Mouse (Mus musculus) forebrain, embryonic 12.5 days (tissue): Measurements from ENCODE around the gene Aif1. TPM values are rescaled to one million over a fixed set of nuclear protein-coding genes. Genes with fewer than 3 reads are reported as not detected.
A peak's percentile ranks its signal among the peaks of the same experiment; 100 is the strongest.

Experiments
- ATAC-seq: fragments of 200-750 bp; cut with Nextera tagmentation; 2 replicates; pipeline ENCODE4 v1.8.0; 2017; ENCODE audit warnings: moderate TSS enrichment; ENCODE audit not compliant: low FRiP score
- H3K27ac ChIP-seq: fragments of 300-500 bp; sonication (generic); 2 replicates; pipeline ENCODE4 v1.5.1; 2016; ENCODE audit warnings: mild to moderate bottlenecking
- H3K27me3 ChIP-seq: fragments of 300-500 bp; sonication (generic); 2 replicates; pipeline ENCODE4 v1.6.1; 2016; ENCODE audit warnings: mild to moderate bottlenecking
- H3K36me3 ChIP-seq: fragments of 300-500 bp; sonication (generic); replicated peaks from 2 replicates; pipeline ENCODE4 v1.6.1; 2016; ENCODE audit warnings: mild to moderate bottlenecking
- H3K4me1 ChIP-seq: fragments of 300-500 bp; sonication (generic); 2 replicates; pipeline ENCODE4 v1.6.1; 2016
- H3K4me2 ChIP-seq: fragments of 300-500 bp; sonication (generic); 2 replicates; pipeline ENCODE4 v1.6.1; 2016; ENCODE audit warnings: mild to moderate bottlenecking, moderate library complexity
- H3K4me3 ChIP-seq: fragments of 300-500 bp; sonication (generic); replicated peaks from 2 replicates; pipeline ENCODE4 v1.5.1; 2016; ENCODE audit warnings: mild to moderate bottlenecking
- H3K9ac ChIP-seq: fragments of 300-500 bp; sonication (generic); 2 replicates; pipeline ENCODE4 v1.6.1; 2016; ENCODE audit warnings: mild to moderate bottlenecking
- H3K9me3 ChIP-seq: fragments of 300-500 bp; sonication (generic); 2 replicates; pipeline ENCODE4 v1.6.1; 2016
- WGBS: fragments of 180-500 bp; shearing (Covaris S2); methylation state at CpG from one replicate; pipeline ENCODE4 v1.1.7; 2016; 5-methylcytosine and 5-hydroxymethylcytosine counted together
- polyA plus RNA-seq: library from polyadenylated mRNA; unstranded; fragments of >200 nt; fragmentation: Nextera tagmentation; extraction: Ambion mirVana; gene quantifications from 2 replicates; pipeline ENCODE4 v1.2.1, GENCODE M21; 2016

Aif1 gene
- polyA plus RNA-seq, 1 experiment from 2014 or later = 4.9 TPM

GRCm38 (mm10) chr17:35204494-35205379 lies 28.9 kb upstream of the Aif1 start, which contains the start of gene Lta:
Lta (minus strand) TSS chr17:35205351.
- H3K4me2 ChIP-seq = no peak within 1 kb of the TSS
- ATAC-seq = no peak
- H3K27me3 ChIP-seq = peaks cover 58% of the 10 kb centered on the region
- WGBS = 24% methylated on average over 20 of the region's 20 CpGs
- no peak within 1 kb of the TSS for H3K27ac ChIP-seq
- H3K4me3 ChIP-seq = no peak within 1 kb of the TSS
- no peaks in the 10 kb centered on the region for H3K4me1 ChIP-seq
- H3K36me3 ChIP-seq = no peaks in the 10 kb centered on the region
- no peak within 1 kb of the TSS for H3K9ac ChIP-seq
- no peaks in the 10 kb centered on the region for H3K9me3 ChIP-seq

GRCm38 (mm10) chr17:35202442-35202841 lies 26.6 kb upstream of the Aif1 start:
- Histone ChIP-seq H3K9ac (no peak overlapping the region), H3K9me3 (no peaks in the 10 kb centered on the region), H3K4me3 (no peak overlapping the region), H3K36me3 (no peaks in the 10 kb centered on the region), H3K4me1 (no peaks in the 10 kb centered on the region), H3K4me2 (no peak overlapping the region), H3K27me3 (peaks cover 72% of the 10 kb centered on the region), H3K27ac (no peak overlapping the region)
- ATAC-seq = no peak
- 82% methylated on average over 4 of the region's 4 CpGs for WGBS

- no peak for ATAC-seq
- no peaks in the 10 kb centered on the region for H3K36me3 ChIP-seq
- H3K4me1 ChIP-seq = no peaks in the 10 kb centered on the region
- no peaks in the 10 kb centered on the region for H3K9me3 ChIP-seq
- H3K27me3 ChIP-seq = peaks cover 77% of the 10 kb centered on the region
- H3K27ac ChIP-seq = no peak within 1 kb of the TSS
- no peak within 1 kb of the TSS for H3K4me3 ChIP-seq
- H3K4me2 ChIP-seq = no peak within 1 kb of the TSS
- WGBS = 53% methylated on average over 13 of the region's 13 CpGs
- no peak within 1 kb of the TSS for H3K9ac ChIP-seq
Observed at GRCm38 (mm10) chr17:35201787-35202186, 25.9 kb upstream of the Aif1 start, which contains the start of gene Tnf. Tnf (minus strand) TSS chr17:35202007.

- Histone ChIP-seq H3K4me3 (no peak overlapping the region), H3K9me3 (no peaks in the 10 kb centered on the region), H3K4me1 (peaks cover 1% of the 10 kb centered on the region), H3K27ac (no peak overlapping the region), H3K27me3 (peaks cover 79% of the 10 kb centered on the region), H3K36me3 (no peaks in the 10 kb centered on the region), H3K9ac (no peak overlapping the region), H3K4me2 (no peak overlapping the region)
- WGBS = 74% methylated on average over 11 of the region's 11 CpGs
- ATAC-seq = no peak
Observed at GRCm38 (mm10) chr17:35201128-35201527, 25.3 kb upstream of the Aif1 start.

GRCm38 (mm10) chr17:35200398-35200797 lies 24.5 kb upstream of the Aif1 start:
- Histone ChIP-seq H3K4me1 (peaks cover 9% of the 10 kb centered on the region), H3K4me3 (no peak overlapping the region), H3K9me3 (no peaks in the 10 kb centered on the region), H3K27me3 (peaks cover 84% of the 10 kb centered on the region), H3K9ac (no peak overlapping the region), H3K27ac (no peak overlapping the region), H3K4me2 (no peak overlapping the region), H3K36me3 (no peaks in the 10 kb centered on the region)
- ATAC-seq = no peak
- WGBS = 87% methylated on average over 11 of the region's 11 CpGs

GRCm38 (mm10) chr17:35198946-35199345 lies 23.1 kb upstream of the Aif1 start:
- Histone ChIP-seq H3K36me3 (no peaks in the 10 kb centered on the region), H3K27ac (no peak overlapping the region), H3K9ac (no peak overlapping the region), H3K27me3 (peaks cover 85% of the 10 kb centered on the region), H3K4me2 (no peak overlapping the region), H3K4me1 (peaks cover 10% of the 10 kb centered on the region), H3K4me3 (no peak overlapping the region), H3K9me3 (no peaks in the 10 kb centered on the region)
- WGBS = 35% methylated on average over 8 of the region's 8 CpGs
- no peak for ATAC-seq

- Histone ChIP-seq H3K4me1 (peaks cover 10% of the 10 kb centered on the region), H3K27ac (no peak overlapping the region), H3K27me3 (peaks cover 80% of the 10 kb centered on the region), H3K36me3 (no peaks in the 10 kb centered on the region), H3K4me3 (no peak overlapping the region), H3K9me3 (no peaks in the 10 kb centered on the region), H3K4me2 (no peak overlapping the region), H3K9ac (no peak overlapping the region)
- ATAC-seq = no peak
- 66% methylated on average over 7 of the region's 7 CpGs for WGBS
Observed at GRCm38 (mm10) chr17:35198029-35198428, 22.2 kb upstream of the Aif1 start.

- ATAC-seq = no peak
- H3K9me3 ChIP-seq = no peaks in the 10 kb centered on the region
- H3K9ac ChIP-seq = no peak overlapping the region
- H3K4me2 ChIP-seq = no peak overlapping the region
- H3K27me3 ChIP-seq = peaks cover 71% of the 10 kb centered on the region
- no peak overlapping the region for H3K27ac ChIP-seq
- H3K36me3 ChIP-seq = no peaks in the 10 kb centered on the region
- 57% methylated on average over 6 of the region's 6 CpGs for WGBS
- no peak overlapping the region for H3K4me3 ChIP-seq
- peaks cover 10% of the 10 kb centered on the region for H3K4me1 ChIP-seq
Observed at GRCm38 (mm10) chr17:35197126-35197525, 21.3 kb upstream of the Aif1 start.

- Histone ChIP-seq H3K4me1 (peaks cover 10% of the 10 kb centered on the region), H3K4me3 (peak overlapping the region; percentile 39), H3K36me3 (no peaks in the 10 kb centered on the region), H3K9me3 (no peaks in the 10 kb centered on the region), H3K9ac (no peak overlapping the region; the same call in 1 of the 2 replicates), H3K4me2 (peak overlapping the region; percentile 61), H3K27ac (no peak overlapping the region), H3K27me3 (peaks cover 63% of the 10 kb centered on the region)
- ATAC-seq = no peak
- WGBS = 33% methylated on average over 9 of the region's 9 CpGs
Observed at GRCm38 (mm10) chr17:35196321-35196641, 20.4 kb upstream of the Aif1 start.

- Histone ChIP-seq H3K27me3 (peaks cover 59% of the 10 kb centered on the region), H3K9ac (peak overlapping the region; percentile 39), H3K9me3 (no peaks in the 10 kb centered on the region), H3K4me3 (peak overlapping the region; percentile 39), H3K36me3 (no peaks in the 10 kb centered on the region), H3K4me2 (peak overlapping the region; percentile 61), H3K27ac (no peak overlapping the region), H3K4me1 (peaks cover 10% of the 10 kb centered on the region)
- peak; percentile 58 for ATAC-seq
- WGBS = 2% methylated on average over 66 of the region's 66 CpGs
Observed at GRCm38 (mm10) chr17:35195631-35196320, 19.9 kb upstream of the Aif1 start.

- peak overlapping the region; percentile 39; the same call in 1 of the 2 replicates for H3K9ac ChIP-seq
- 0 out of 2 replicates have a peak, but pooled peaks have one; percentile 6 for ATAC-seq
- peak overlapping the region; percentile 61 for H3K4me2 ChIP-seq
- H3K27ac ChIP-seq = no peak overlapping the region
- H3K9me3 ChIP-seq = no peaks in the 10 kb centered on the region
- 46% methylated on average over 19 of the region's 19 CpGs for WGBS
- peaks cover 52% of the 10 kb centered on the region for H3K27me3 ChIP-seq
- H3K4me3 ChIP-seq = peak overlapping the region; percentile 39
- H3K4me1 ChIP-seq = peaks cover 10% of the 10 kb centered on the region
- H3K36me3 ChIP-seq = no peaks in the 10 kb centered on the region
Observed at GRCm38 (mm10) chr17:35194844-35195630, 19.2 kb upstream of the Aif1 start.
